Mouse (Mus musculus) olfactory bulb, adult 2 months (tissue): Measurements from ENCODE around the gene Cib1.

Source experiments
- CTCF ChIP-seq: fragments of 200-500 bp; IDR thresholded peaks from 2 replicates; pipeline ENCODE4 v1.5.1; 2012; ENCODE audit warnings: low read depth, mild to moderate bottlenecking, low read length, moderate library complexity; ENCODE audit not compliant: insufficient read depth
- POLR2A ChIP-seq: fragments of 200-500 bp; IDR thresholded peaks from 2 replicates; pipeline ENCODE4 v1.6.1; 2012; ENCODE audit warnings: mild to moderate bottlenecking, low read depth, low read length, moderate library complexity; ENCODE audit not compliant: insufficient read depth

- TF ChIP-seq POLR2A, result no peak
- no peak for TF ChIP-seq CTCF
Observed at GRCm38 (mm10) chr7:80180202-80180601, 52.4 kb downstream of the Cib1 start.
